Mouse (Mus musculus): ENCODE measurements around the gene Spry1.
"Not testable (repeated sequence)": the region's sequence is repeated elsewhere in the genome, so short reads cannot be mapped to it uniquely, and the experiment has no call there.

Spry1 gene

GRCm38 (mm10) chr3:37639690-37640089 lies at the start of gene Spry1:
Spry1 (plus strand) TSS chr3:37639947.
- DNase-seq, result peak; percentile 98

- no peak for DNase-seq
These were observed 44.0 kb upstream of the Spry1 start for GRCm38 (mm10) chr3:37595721-37596120.

GRCm38 (mm10) chr3:37596519-37596918 lies 43.2 kb upstream of the Spry1 start:
- DNase-seq, result no peak

GRCm38 (mm10) chr3:37597200-37597599 lies 42.5 kb upstream of the Spry1 start:
- no peak for DNase-seq

GRCm38 (mm10) chr3:37599641-37600040 lies 40.1 kb upstream of the Spry1 start:
- DNase-seq, result not testable (repeated sequence)

GRCm38 (mm10) chr3:37602356-37602755 lies 37.4 kb upstream of the Spry1 start:
- DNase-seq, result no peak

- no peak for DNase-seq
These were observed 36.9 kb upstream of the Spry1 start for GRCm38 (mm10) chr3:37602890-37603289.

- DNase-seq, result no peak
These were observed 36.2 kb upstream of the Spry1 start for GRCm38 (mm10) chr3:37603541-37603940.

- DNase-seq, result no peak
These were observed 34.5 kb upstream of the Spry1 start for GRCm38 (mm10) chr3:37604976-37605875.

GRCm38 (mm10) chr3:37605876-37606238 lies 33.9 kb upstream of the Spry1 start:
- peak; percentile 29 for DNase-seq

GRCm38 (mm10) chr3:37608926-37609325 lies 30.8 kb upstream of the Spry1 start:
- peak; percentile 58 for DNase-seq

- no peak for DNase-seq
These were observed 29.1 kb upstream of the Spry1 start for GRCm38 (mm10) chr3:37610670-37611069.

GRCm38 (mm10) chr3:37613722-37614121 lies 26.0 kb upstream of the Spry1 start:
- DNase-seq, result no peak

- no peak for DNase-seq
These were observed 24.7 kb upstream of the Spry1 start for GRCm38 (mm10) chr3:37614878-37615650.

- DNase-seq, result no peak
These were observed 22.9 kb upstream of the Spry1 start for GRCm38 (mm10) chr3:37616586-37617547.

- DNase-seq, result no peak
These were observed 7.5 kb upstream of the Spry1 start for GRCm38 (mm10) chr3:37632246-37632645.

GRCm38 (mm10) chr3:37632751-37633150 lies 7.0 kb upstream of the Spry1 start:
- no peak for DNase-seq

GRCm38 (mm10) chr3:37634648-37635047 lies 5.1 kb upstream of the Spry1 start:
- no peak for DNase-seq

- no peak for DNase-seq
These were observed 2.8 kb upstream of the Spry1 start for GRCm38 (mm10) chr3:37636921-37637320.

GRCm38 (mm10) chr3:37640162-37640721 lies 495 bp downstream of the Spry1 start:
- peak; percentile 69 for DNase-seq

GRCm38 (mm10) chr3:37640810-37641209 lies 1.1 kb downstream of the Spry1 start:
- peak; percentile 87 for DNase-seq
